Mouse (Mus musculus) adrenal gland, postnatal 10 days (tissue): ENCODE data around the gene Tchp. TPM values are rescaled to one million over a fixed set of nuclear protein-coding genes. Genes with fewer than 3 reads are reported as not detected.

Experiments
- DNase-seq: peaks from one replicate; pipeline ENCODE4 v3.0.0; 2021; ENCODE audit warnings: mixed read lengths
- microRNA-seq: library from miRNA; unstranded; fragments of <30 nt; microRNA quantifications from one replicate; pipeline ENCODE4 v1.2.0, GENCODE M21; 2021
- total RNA-seq, 2 experiments: library from RNA; stranded (reverse); gene quantifications; 2 replicates each; pipeline ENCODE4 v1.2.3; 2021

The Tchp gene
- total RNA-seq, 2 experiments from 2014 or later: 5.7 to 11.7 TPM

DNA sequence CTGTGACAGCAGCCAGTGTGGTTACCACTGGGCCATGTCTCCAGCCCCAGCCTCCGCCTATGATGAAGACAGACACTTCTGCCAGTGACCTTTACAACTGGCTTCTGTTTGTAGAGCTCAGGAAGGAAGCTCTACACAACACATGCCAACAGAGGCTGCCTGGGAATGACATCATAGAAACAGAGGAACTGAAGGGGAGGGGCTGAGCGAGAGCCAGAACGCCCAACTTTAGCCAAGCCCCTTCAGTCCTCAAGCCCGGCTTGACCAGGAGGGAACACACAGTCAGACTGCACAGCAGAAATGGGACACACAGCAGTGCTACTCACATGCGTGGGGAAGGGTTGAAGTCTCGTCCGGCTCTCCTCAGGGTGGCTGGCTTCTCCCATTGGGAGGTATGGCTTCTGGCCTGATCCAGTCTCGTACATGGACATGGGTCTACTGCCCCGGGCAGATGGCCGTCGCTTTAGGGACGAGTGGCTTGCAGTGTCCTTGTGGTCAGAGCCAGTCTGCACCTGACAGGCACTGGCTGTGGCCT is 31.2 kb downstream of the Tchp start:
- DNase-seq: peak; percentile 64

DNA sequence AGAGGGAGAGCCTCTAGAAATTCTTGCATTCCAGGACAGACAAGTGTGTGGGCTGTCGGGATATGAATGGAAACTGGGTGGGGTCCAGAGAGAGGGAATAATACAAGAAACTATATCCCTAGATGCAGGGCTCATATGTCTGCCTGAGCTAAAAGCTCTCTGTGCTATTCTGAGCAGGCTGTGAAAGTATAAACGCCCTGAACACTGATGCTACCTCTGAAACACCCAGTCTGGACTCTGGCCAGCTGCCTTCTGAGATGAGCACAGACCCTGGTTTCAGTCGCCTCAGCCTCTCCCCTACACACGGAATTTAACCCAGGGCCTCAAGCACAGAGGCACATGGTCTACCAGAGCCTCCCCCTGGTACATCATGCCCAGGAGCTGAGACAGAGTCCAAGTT is 33.0 kb downstream of the Tchp start:
- DNase-seq: no peak

DNA sequence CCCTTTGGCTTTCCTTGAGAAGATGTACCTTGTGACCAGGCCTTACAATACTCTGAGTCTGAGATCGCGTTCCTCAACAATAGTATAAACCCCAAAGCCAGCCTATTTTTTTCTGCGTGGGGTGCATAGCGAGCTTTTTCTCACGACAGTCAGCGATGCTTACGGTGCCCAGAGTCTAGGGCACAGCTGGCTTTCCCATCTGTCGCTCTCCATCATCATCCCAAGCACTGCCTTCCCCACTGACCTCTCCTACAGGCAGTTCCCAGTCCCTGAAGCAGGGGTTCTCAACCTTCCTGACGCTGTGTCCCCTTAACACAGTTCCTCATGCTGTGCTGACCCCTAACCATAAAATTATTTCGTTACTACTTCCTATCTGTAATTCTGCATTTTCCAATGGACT is 35.0 kb downstream of the Tchp start:
- DNase-seq: no peak

DNA sequence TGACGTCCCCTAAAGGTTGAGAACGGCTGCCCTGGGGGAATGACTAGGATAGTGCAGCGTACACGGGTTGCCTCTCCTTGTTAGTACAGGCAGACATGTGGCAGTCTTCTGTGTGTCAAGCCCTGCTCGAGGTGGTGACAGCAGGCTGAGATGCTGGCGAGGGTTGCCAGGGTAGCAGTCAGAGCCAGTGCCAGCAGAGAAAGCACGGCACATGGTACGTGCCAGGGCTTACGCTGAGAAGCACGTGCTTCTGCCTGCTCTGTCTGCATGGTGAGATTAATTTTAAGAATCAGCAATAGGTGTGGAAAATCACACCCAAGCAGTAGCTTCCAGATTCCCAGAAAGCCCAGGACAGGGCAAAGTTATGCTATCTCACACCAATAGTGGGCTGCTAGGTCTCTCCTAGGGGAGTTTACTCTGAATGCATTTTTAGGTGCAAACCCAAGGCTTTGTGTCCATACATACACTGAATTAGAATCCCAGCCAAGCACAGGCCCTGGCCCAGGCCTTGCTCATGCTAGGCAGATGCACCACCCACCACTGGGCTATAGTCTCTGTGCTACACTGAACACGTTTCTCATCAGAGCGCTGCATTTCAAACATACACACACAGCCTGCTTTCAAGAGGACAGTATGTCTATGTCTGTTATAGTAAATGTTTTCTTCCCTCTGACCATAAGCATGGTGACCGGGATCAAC is 35.6 kb downstream of the Tchp start:
- no peak for DNase-seq

DNA sequence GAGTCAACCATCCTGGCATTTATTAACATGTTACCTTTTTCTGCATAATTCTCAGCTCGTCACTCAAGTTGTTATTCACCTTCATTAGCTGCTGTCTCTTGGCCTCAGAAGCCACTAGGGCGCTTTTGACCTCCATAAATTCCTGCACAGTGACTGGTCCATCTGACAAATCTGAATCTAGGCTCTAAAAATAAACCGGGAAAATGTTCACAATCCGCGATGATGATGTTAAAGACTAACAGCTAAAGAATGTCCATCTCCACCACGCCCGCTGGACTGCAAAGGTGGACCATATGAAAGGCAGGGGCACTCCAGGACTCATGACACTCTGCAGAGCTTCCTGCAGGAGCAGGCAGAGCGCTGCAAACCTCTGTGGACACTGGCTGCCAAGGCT is 36.1 kb downstream of the Tchp start:
- no peak for DNase-seq

DNA sequence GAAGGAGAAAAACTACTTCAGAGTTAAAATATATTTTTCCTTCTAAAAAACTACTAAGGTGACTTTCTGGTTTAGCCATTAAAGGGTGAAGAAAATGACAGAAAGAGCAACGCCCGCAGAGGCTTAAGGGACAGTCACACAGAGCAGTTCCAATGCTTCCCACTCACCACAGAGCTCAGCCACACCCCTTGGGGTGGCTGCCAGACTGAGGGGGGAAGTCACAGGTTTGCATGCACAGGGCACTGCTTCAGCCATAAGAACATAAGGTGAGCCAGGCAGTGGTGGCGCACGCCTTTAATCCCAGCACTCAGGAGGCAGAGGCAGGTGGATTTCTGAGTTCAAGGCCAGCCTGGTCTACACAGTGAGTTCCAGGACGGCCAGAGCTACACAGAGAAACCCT is 38.0 kb downstream of the Tchp start:
- DNase-seq: no peak

DNA sequence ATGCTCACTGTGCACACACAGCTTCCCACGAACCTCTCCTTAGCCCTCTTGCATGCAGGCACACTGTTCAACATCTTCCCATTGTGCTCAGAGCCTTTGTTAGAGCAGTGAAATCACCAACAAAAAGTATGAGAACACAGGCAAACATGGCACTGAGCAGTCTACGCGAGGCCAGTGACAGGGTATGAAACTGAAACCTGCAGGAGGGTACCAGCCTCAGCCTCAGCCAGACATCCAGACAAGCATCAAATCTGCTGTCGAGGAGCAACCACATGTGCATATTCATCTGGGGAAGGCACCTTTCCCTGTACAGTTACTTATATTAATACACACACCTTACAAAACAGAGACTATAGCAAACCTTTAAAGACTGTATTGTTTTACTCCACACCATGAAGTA is 39.3 kb downstream of the Tchp start:
- no peak for DNase-seq

DNA sequence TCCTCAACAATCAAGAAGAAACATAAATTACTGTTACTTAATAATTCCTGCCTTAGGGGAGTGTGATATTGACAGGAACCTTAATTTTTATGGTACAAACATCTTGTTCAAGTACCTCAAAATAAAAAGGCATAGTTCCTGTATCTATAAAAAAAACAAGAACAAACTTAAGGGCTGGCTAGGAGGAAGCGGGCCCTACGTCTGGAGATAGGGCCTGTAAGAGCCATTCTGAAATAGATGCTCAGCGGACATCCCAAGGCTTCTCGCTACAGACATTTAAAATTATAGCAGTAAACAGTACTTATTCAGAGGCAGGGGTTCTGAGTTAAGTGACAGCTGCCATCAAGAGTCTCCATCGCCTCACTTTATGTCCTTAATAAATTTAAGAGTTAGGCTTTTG is 40.0 kb downstream of the Tchp start:
- no peak for DNase-seq

DNA sequence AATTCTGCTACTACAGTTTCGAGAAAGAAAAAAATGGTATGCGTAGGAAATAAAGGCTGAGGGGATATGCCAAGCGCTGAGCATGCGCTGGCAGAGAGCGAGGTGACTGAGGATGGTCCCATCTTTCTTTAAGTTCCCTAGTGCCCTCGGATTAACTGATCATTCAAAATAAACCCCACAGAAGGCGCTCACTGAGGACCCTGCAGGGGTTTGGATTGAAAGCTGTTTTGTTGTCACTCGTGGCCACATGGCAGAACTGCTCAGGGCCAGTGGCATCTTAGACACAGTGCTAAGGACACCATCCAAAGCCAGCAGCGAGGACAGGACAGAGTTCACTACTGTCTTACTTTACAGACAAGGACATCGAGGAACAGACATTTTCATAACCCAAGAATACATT is 42.8 kb downstream of the Tchp start:
- DNase-seq: no peak

DNA sequence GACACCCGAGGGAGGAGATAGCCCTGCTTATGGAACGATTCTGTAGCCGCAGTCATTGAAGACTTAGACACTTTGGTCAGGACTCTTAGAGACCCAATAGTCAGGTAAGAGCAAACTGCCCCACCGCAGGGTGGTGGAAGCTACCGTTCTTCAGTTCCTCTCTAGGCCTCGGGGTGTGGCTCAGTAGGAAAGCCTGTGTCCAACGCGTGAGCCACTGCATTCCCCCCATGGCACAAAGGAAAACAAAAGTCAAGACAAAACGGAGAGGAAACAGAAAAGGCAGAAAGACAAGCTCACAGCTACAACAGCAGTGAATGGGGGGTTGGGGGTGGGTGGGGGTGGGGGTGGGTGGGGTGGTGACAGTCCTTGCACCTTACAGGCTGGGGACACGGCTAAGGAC is 44.8 kb downstream of the Tchp start:
- no peak for DNase-seq

DNA sequence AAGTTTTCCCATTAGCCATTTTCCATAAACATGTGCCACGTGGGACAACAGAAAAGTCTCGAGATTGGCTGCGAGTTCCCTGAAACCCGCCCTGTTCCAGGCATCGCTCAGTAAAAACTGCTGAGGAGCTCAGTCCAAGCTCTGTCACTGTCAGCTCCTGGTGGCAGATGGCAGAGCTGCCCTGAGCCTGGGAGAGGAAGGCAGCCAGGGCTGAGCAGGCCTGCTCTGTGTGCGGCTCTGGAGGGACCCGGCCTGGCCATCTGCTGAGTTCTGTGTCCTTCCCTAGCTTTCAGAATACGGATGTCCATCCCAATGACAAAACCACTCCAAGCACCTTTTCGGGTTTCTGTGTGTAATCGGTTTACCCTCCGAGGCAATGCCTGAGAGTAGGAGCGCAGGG is 45.8 kb downstream of the Tchp start:
- no peak for DNase-seq

DNA sequence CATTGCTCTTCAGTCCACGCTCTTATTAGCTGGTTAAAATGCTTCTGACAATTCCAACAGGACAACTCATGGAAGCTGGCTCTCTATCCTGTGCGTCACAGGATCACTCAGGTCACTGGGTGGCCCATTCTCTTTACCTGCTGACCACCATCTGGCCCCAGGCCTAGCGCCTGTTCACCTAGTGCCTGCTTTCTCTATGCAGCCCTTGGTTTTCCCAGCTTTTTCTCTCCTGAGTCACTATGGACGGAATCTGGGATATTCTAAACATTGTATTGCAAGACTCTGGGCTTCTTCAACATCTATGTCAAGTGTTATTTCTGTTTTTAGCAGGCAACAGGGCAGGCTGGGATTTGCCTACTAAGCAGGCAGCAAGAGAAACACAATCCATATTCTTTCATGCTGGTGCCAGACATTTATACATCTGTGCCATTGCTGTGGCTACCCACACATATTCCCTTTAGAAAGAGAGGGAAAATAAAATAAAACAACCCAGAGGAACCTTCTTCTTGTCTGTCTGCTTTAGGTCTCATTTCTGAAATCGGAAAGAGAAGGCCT is 52.1 kb downstream of the Tchp start:
- no peak for DNase-seq

DNA sequence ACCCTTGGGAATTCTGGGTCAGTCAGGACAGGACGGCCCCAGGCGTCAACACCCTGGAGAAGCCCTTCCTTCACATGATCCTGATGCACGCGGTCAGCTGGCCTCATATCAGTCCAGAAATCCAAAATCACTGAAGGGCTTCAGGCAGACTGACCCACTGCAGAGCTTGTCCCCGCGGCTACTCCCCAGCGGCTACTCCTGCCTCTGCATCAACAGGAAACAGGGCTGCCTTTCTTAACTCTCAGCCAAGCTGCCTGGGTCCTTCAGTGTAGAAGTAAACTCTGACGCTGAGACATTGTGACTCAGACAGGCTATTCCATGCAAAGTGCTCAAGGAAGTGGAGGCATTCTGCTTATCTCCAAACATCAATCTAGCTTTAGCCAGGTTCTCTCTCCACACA is 54.4 kb downstream of the Tchp start:
- no peak for DNase-seq

DNA sequence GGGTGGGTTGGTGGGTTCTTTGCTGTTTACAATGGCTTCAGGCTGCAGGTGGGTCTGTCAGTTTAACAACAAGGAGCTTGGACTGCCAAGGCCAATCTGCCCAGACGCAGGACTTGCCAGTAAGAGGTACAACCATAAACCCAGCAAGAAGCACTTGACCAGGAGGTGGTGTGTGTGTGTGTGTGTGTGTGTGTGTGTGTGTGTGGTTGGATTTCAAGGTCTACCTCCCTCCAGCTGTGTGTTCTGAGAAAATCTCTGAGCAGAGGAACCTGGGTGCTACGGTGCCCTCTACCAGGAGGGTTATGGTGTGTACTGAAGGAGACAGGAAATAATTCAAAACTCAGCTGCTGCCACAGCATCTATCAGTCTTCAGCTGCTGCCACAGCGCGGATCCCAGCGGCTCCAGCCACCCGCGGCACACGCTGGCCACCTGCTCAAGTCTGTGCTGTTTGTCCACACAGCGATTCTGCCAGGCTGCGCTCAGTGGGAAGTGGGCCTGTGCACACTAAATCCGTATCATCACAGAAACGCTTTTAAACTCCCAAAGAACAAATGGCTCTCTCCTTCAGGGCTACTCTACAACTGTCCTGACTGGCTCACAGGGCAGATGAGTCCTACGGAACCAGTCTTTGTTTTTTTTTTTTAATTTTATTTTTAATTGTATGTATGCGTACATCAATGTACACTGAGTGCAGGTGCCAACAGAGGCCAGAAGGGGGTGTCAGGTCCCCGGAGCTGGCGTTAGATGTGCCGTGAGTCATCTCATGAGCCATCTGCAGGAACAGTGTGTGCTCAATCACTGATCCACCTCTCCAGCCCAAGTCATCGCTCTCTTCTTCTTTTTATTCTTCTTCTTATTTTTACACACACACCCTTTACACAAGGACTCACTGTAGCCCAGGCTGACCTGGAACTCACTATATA is 57.5 kb downstream of the Tchp start:
- peak; percentile 52 for DNase-seq

DNA sequence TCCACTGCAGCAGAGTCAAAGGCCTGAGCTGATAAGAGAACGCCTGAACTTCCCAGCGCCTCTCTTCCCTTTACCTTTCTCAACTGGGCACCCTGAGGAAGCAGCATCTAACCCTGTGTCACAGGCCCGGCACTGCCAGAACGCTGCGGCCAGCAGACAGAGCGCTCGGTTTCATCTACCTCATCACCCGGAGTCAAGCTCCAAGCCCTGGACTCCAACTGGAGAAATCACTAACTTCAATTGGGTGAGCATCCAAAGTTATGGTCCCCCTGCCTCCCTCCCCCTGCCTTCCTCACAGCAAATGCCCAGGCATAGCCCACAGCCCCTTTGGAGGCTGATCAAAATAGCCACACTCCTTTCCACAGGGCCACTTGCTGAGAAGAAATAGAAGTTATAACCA is 59.1 kb downstream of the Tchp start:
- no peak for DNase-seq

DNA sequence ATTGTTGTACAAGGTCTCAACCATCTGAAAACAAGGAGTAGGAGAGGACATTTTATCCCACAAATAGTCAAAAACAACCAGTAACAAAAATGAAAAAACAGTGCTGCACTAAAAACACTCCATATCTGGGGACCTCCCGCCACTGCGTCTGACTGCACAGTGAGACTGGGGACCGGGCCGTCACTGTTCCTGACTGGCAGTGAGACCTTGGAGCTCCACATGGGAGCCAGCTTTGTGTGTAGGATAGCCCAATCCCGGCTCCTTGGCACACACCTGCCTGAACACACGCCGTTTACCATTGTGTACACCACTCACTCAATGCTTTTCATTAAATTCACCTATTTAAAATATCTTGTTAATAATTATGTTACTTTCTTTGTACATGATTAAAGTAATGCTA is 59.6 kb downstream of the Tchp start:
- DNase-seq: no peak

DNA sequence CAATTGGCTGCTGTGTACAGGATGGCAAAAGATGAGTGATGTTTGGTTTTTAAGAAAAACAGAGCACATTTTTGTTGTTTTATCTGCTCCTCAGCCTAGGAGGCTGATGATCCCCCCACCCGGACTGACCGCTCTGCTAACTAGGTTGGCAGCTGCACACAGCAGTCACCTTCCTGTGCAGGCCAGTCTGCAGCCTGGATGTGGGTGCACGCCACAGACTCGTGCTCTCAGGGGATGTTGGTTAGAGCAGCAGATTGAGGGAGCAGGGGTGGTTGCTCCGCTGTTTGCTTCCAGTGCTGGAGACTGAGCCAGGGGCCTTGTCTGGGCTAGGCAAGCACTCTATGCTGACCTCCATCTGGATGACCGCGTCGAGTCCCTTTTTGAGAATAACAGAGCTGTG is 62.2 kb downstream of the Tchp start:
- no peak for DNase-seq

DNA sequence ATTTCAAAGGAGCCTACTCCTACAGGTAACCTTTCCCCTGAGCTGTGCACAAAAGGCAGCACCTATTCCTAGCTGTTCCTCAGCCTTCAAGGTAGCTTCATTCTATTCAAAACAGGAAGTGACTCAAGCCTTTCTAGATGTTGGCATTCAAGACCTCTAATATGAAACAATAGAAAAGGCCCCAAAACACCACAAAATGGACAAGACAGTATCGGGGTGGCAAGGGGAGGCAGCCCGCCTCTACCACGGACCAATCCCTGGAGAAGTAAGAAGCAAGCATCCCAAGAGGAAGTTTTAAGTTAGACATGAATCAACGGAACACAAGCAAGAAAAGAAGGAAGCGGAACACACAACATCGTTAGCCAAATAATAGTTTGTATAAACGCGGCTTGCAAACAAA is 64.2 kb downstream of the Tchp start:
- DNase-seq: no peak

Small RNA genes lying within 50 kb of the gene (microRNA-seq; reads per million reads assigned to microRNA genes)
- not detected for gene Mir7028

Other genes starting within 250 kb of the Tchp start
- 10 to 100 TPM; 29.5 to 56.8 TPM for gene Fam222a, start 139.7 kb upstream of the Tchp start, total RNA-seq
- gene Trpv4, start 49.3 kb upstream of the Tchp start, total RNA-seq: 1 to 10 TPM; 2.8 to 2.9 TPM
- 10 to 100 TPM; 31.2 to 38.3 TPM for gene Gltp, start 16.8 kb upstream of the Tchp start, total RNA-seq
- 10 to 100 TPM; 91.7 to 95.0 TPM for gene Ankrd13a, start 66.9 kb downstream of the Tchp start, total RNA-seq
- 10 to 100 TPM; 45.3 to 63.5 TPM for gene Git2, start 67.8 kb downstream of the Tchp start, total RNA-seq
- 10 to 100 TPM; 39.1 to 55.8 TPM for gene 1500011B03Rik, start 115.7 kb downstream of the Tchp start, total RNA-seq
- gene 4930519G04Rik, start 145.9 kb downstream of the Tchp start, total RNA-seq: not detected
- under 1 TPM in 1 of 2 experiments, not detected in 1; 0.21 TPM for gene Gm9936, start 150.9 kb downstream of the Tchp start, total RNA-seq
- 1 to 10 TPM; 4.3 to 8.2 TPM for gene Oasl2, start 189.2 kb downstream of the Tchp start, total RNA-seq
- gene Oasl1, start 215.5 kb downstream of the Tchp start, total RNA-seq: 1 to 10 TPM in 1 of 2 experiments, under 1 TPM in 1; 0.70 to 1.5 TPM
- gene 2210016L21Rik, start 234.4 kb downstream of the Tchp start, total RNA-seq: 10 to 100 TPM; 34.3 to 35.8 TPM